Mouse (Mus musculus): ENCODE data around the gene Fgf22. TPM values are rescaled to one million over a fixed set of nuclear protein-coding genes. Genes with fewer than 3 reads are reported as not detected.

Gene Fgf22
- polyA plus RNA-seq, 1 experiment, result not detected

DNA sequence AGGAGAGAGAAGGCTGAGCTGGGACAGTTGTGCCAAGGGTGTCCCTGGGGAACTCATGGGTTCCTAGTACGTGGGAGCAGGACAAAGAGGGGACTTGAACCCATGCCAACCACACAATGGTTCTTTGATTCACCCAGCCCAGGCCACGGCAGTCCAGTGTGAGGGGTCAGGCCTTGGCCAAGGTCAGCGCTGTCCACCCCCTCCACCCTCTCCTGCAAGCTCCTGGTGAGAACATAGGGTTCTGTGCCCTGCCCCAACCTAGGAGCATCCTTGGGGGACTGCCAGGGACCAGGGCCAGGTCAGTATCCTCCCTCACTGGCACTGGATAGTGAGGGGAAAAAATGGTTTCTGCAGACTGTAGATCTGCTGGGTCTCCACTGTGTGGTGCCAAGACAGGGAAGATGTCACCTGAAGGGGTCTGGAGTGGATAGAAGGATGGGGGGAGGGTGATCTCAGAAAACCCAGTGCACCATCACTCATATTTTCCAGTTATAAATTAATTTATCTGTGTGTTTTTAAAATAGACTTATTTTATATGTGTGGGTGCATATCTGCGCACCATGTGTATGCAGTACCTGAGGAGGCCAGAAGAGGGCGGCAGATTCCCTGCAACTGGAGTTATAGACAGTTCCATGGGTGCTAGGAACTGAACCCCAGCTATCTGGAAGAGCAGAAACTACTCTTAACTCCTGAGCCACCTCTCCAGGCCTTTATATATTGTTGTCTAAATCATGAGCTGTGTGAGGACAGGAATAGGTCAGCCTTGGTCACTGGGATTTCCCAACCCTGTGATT lies 19.8 kb downstream of the Fgf22 start:
- Histone ChIP-seq H3K4me1 (ENCODE audit: control insufficient read depth, insufficient read depth, low read length) (peaks cover 4% of the 10 kb centered on the region; the same call in 1 of the 2 replicates), H3K4me3 (ENCODE audit: insufficient read depth, low read length) (no peak overlapping the region), H3K27ac (ENCODE audit: insufficient read depth, low read length) (no peak overlapping the region)
- TF ChIP-seq CTCF (IDR thresholded peaks at IDR 0.05; ENCODE audit: borderline replicate concordance, insufficient read depth, low read length) (no peak), POLR2A (IDR thresholded peaks at IDR 0.05; ENCODE audit: low read depth, low read length) (no peak)

- peaks cover 4% of the 10 kb centered on the region; the same call in 1 of the 2 replicates for H3K4me1 ChIP-seq (ENCODE audit: control insufficient read depth, insufficient read depth, low read length)
- peak within 1 kb of the TSS; percentile 59 for H3K4me3 ChIP-seq (ENCODE audit: insufficient read depth, low read length)
- H3K27ac ChIP-seq (ENCODE audit: insufficient read depth, low read length), result peak within 1 kb of the TSS; percentile 30
- no peak for TF ChIP-seq CTCF (IDR thresholded peaks at IDR 0.05; ENCODE audit: borderline replicate concordance, insufficient read depth, low read length)
- peak; percentile 81 for TF ChIP-seq POLR2A (IDR thresholded peaks at IDR 0.05; ENCODE audit: low read depth, low read length)
These were observed 22.2 kb downstream of the Fgf22 start, which contains the start of gene Fstl3 for GRCm38 (mm10) chr10:79777103-79777531. Gene Fstl3 (plus strand): TSS chr10:79777272.

- peak overlapping the region; percentile 59 for H3K4me3 ChIP-seq (ENCODE audit: insufficient read depth, low read length)
- H3K4me1 ChIP-seq (ENCODE audit: control insufficient read depth, insufficient read depth, low read length), result peaks cover 4% of the 10 kb centered on the region; the same call in 1 of the 2 replicates
- peak overlapping the region; percentile 30; the same call in 1 of the 2 replicates for H3K27ac ChIP-seq (ENCODE audit: insufficient read depth, low read length)
- no peak for TF ChIP-seq POLR2A (IDR thresholded peaks at IDR 0.05; ENCODE audit: low read depth, low read length)
These were observed 23.1 kb downstream of the Fgf22 start for GRCm38 (mm10) chr10:79778006-79778405.

- no peak for TF ChIP-seq CTCF (IDR thresholded peaks at IDR 0.05; ENCODE audit: borderline replicate concordance, insufficient read depth, low read length)
- no peak for TF ChIP-seq POLR2A (IDR thresholded peaks at IDR 0.05; ENCODE audit: low read depth, low read length)
- Histone ChIP-seq H3K27ac (ENCODE audit: insufficient read depth, low read length) (no peak overlapping the region), H3K4me3 (ENCODE audit: insufficient read depth, low read length) (no peak overlapping the region), H3K4me1 (ENCODE audit: control insufficient read depth, insufficient read depth, low read length) (peaks cover 4% of the 10 kb centered on the region; the same call in 1 of the 2 replicates)
These were observed 24.3 kb downstream of the Fgf22 start for GRCm38 (mm10) chr10:79779193-79779592.

- no peak overlapping the region for H3K27ac ChIP-seq (ENCODE audit: insufficient read depth, low read length)
- H3K4me3 ChIP-seq (ENCODE audit: insufficient read depth, low read length), result peak overlapping the region; percentile 22
- TF ChIP-seq CTCF (IDR thresholded peaks at IDR 0.05; ENCODE audit: borderline replicate concordance, insufficient read depth, low read length) (peak; percentile 82), POLR2A (IDR thresholded peaks at IDR 0.05; ENCODE audit: low read depth, low read length) (no peak)
- H3K4me1 ChIP-seq (ENCODE audit: control insufficient read depth, insufficient read depth, low read length), result peaks cover 4% of the 10 kb centered on the region; the same call in 1 of the 2 replicates
These were observed 25.1 kb downstream of the Fgf22 start for GRCm38 (mm10) chr10:79779784-79780663.

DNA sequence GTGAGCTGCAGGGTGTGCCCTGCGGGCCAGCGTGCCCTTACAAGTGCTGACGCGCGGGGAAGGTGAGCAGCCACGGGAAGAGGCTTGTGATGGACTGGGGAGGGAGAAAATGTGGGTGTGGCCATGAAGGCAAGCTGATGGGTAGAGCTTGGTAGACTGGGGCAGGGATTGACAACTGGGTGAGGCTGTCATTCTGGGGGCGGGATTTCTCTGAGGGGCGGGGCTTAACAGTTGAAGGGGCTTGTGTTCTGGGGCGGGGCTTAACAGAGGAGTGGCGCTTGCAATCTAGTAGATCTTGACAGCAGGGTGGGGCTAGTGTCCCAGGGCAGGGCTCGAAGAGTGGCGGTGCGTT lies 25.8 kb downstream of the Fgf22 start:
- Histone ChIP-seq H3K27ac (ENCODE audit: insufficient read depth, low read length) (no peak overlapping the region), H3K4me1 (ENCODE audit: control insufficient read depth, insufficient read depth, low read length) (peaks cover 4% of the 10 kb centered on the region; the same call in 1 of the 2 replicates), H3K4me3 (ENCODE audit: insufficient read depth, low read length) (peak overlapping the region; percentile 22)
- no peak for TF ChIP-seq POLR2A (IDR thresholded peaks at IDR 0.05; ENCODE audit: low read depth, low read length)
- no peak for TF ChIP-seq CTCF (IDR thresholded peaks at IDR 0.05; ENCODE audit: borderline replicate concordance, insufficient read depth, low read length)

DNA sequence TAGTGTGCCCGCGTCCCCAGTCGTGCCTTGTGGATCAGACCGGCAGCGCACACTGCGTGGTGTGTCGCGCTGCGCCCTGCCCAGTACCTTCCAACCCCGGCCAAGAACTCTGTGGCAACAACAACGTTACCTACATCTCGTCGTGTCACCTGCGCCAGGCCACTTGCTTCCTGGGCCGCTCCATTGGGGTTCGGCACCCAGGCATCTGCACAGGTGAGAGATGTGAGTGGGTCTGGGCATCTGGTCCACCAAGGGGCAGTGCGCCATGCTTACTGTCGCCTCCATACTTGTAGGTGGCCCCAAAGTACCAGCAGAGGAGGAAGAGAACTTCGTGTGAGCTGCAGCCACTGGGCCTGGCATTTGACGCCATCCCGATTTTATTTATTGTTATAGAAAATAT lies 26.3 kb downstream of the Fgf22 start:
- Histone ChIP-seq H3K27ac (ENCODE audit: insufficient read depth, low read length) (no peak overlapping the region), H3K4me1 (ENCODE audit: control insufficient read depth, insufficient read depth, low read length) (peaks cover 4% of the 10 kb centered on the region; the same call in 1 of the 2 replicates), H3K4me3 (ENCODE audit: insufficient read depth, low read length) (no peak overlapping the region)
- TF ChIP-seq CTCF (IDR thresholded peaks at IDR 0.05; ENCODE audit: borderline replicate concordance, insufficient read depth, low read length), result no peak
- TF ChIP-seq POLR2A (IDR thresholded peaks at IDR 0.05; ENCODE audit: low read depth, low read length), result no peak

- TF ChIP-seq CTCF (IDR thresholded peaks at IDR 0.05; ENCODE audit: borderline replicate concordance, insufficient read depth, low read length) (no peak), POLR2A (IDR thresholded peaks at IDR 0.05; ENCODE audit: low read depth, low read length) (no peak)
- H3K4me3 ChIP-seq (ENCODE audit: insufficient read depth, low read length), result no peak overlapping the region
These were observed 27.1 kb downstream of the Fgf22 start for GRCm38 (mm10) chr10:79781956-79782355.

DNA sequence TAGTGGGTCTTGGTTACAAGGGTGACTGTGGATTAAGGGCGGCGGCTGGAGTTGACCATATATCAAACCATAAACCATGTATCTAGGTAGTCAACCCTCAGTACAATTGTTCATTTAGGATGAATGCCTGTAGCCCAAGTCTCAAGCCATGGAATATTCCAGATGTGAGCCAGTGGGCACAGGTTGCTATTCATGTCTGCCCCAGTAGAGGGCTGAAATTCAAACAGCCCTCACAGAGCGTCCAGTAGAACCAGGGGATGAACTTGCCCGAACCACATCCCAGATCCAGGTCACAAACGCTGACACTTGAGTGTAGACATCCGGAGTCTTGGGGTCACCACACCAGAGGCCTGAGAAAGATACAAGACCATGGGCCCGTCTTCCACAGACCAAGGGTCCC lies 28.2 kb downstream of the Fgf22 start:
- TF ChIP-seq POLR2A (IDR thresholded peaks at IDR 0.05; ENCODE audit: low read depth, low read length), result no peak
- no peak for TF ChIP-seq CTCF (IDR thresholded peaks at IDR 0.05; ENCODE audit: borderline replicate concordance, insufficient read depth, low read length)
- no peak overlapping the region for H3K4me3 ChIP-seq (ENCODE audit: insufficient read depth, low read length)

More at GRCm38 (mm10) chr10:79781956-79782355, 27.1 kb downstream of the Fgf22 start:
- Histone ChIP-seq H3K4me1 (ENCODE audit: control insufficient read depth, insufficient read depth, low read length) (peaks cover 4% of the 10 kb centered on the region; the same call in 1 of the 2 replicates), H3K27ac (ENCODE audit: insufficient read depth, low read length) (no peak overlapping the region)

More for the DNA sequence above, 28.2 kb downstream of the Fgf22 start:
- H3K27ac ChIP-seq (ENCODE audit: insufficient read depth, low read length), result no peak overlapping the region
- peaks cover 4% of the 10 kb centered on the region; the same call in 1 of the 2 replicates for H3K4me1 ChIP-seq (ENCODE audit: control insufficient read depth, insufficient read depth, low read length)
